Mouse (Mus musculus): ENCODE measurements around the gene Ublcp1. TPM values are rescaled to one million over a fixed set of nuclear protein-coding genes. Genes with fewer than 3 reads are reported as not detected.
"Not testable (repeated sequence)": the region's sequence is repeated elsewhere in the genome, so short reads cannot be mapped to it uniquely, and the experiment has no call there.

Gene Ublcp1
- polyA plus RNA-seq, 1 experiment from 2014 or later: 73.4 TPM

DNA sequence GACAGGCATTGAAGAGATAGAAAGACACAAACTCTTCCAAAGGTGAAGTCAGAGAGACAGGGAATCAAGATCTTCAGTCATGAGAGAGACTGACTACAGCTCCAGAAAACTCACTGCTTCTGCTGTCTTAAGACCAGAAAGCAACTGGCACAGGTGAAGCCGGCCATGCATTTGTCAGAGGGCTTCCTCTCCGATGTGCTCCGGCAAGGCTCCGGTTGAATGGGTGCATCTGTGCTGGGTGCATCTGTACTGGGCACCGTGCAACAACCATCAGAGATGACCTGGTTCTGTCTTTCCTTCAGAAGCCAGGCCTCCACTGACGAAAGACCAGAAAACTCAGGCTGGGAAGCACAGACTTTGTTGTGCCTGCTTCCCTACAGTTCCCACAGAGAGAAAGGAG is 9.9 kb upstream of the Ublcp1 start:
- Histone ChIP-seq H3K27ac (no peak overlapping the region), H3K36me3 (no peaks in the 10 kb centered on the region), H3K4me1 (no peaks in the 10 kb centered on the region), H3K4me2 (replicated peaks) (no peak overlapping the region), H3K27me3 (no peaks in the 10 kb centered on the region), H3K9me3 (no peaks in the 10 kb centered on the region), H3K4me3 (no peak overlapping the region), H3K9ac (no peak overlapping the region)
- 89% methylated on average over 6 of the region's 6 CpGs for WGBS
- no peak for ATAC-seq (ENCODE audit: insufficient number of reproducible peaks, insufficient read depth, low FRiP score, low TSS enrichment)

DNA sequence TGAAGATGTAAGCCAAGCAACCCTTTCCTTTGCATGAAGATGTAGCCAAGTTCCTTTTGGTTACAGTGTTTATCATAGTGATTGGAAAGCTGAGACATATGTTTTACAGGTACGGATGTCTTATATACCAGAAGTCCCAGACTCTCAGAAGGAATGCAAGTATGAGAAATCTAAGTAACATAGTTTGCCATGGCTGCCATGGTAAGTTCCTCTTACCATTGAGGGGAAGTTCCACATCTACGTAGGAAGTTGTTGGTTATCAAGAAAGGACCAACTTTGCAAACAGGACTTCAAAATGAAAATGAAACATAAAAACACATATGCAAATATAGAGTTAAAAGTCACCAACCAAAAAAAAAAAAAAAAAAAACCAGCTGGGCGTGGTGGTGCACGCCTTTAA is 8.1 kb upstream of the Ublcp1 start:
- Histone ChIP-seq H3K27ac (no peak overlapping the region), H3K4me2 (replicated peaks) (no peak overlapping the region), H3K4me1 (no peaks in the 10 kb centered on the region), H3K4me3 (no peak overlapping the region), H3K9me3 (no peaks in the 10 kb centered on the region), H3K27me3 (no peaks in the 10 kb centered on the region), H3K36me3 (no peaks in the 10 kb centered on the region), H3K9ac (no peak overlapping the region)
- WGBS: 92% methylated on average over 4 of the region's 4 CpGs
- ATAC-seq (ENCODE audit: insufficient number of reproducible peaks, insufficient read depth, low FRiP score, low TSS enrichment): no peak

DNA sequence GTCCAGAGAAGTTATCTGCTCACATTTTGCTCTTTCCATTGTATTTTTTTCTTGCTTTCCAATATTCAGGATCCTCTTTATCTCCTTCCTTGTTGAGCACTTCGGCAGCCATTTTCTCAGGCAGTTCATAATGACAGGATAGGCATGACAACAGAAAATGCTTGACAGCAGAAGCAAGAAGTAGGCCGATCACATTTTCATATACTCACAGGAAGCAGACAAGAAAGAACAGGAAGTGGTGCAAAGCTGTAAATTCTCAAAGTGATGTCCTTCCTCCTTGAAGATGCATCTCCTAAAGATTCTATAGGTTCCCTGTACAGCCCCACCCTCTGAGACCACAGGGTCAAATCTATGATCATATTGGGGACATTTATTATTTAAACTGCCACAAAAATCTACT is 6.1 kb upstream of the Ublcp1 start:
- no peaks in the 10 kb centered on the region for H3K9me3 ChIP-seq
- peaks cover 4% of the 10 kb centered on the region for H3K4me1 ChIP-seq
- H3K27me3 ChIP-seq: no peaks in the 10 kb centered on the region
- H3K9ac ChIP-seq: no peak overlapping the region
- no peaks in the 10 kb centered on the region for H3K36me3 ChIP-seq
- no peak for ATAC-seq (ENCODE audit: insufficient number of reproducible peaks, insufficient read depth, low FRiP score, low TSS enrichment)
- no peak overlapping the region for H3K27ac ChIP-seq
- H3K4me2 ChIP-seq (replicated peaks): no peak overlapping the region
- no peak overlapping the region for H3K4me3 ChIP-seq
- WGBS: 88% methylated on average over 2 of the region's 2 CpGs

DNA sequence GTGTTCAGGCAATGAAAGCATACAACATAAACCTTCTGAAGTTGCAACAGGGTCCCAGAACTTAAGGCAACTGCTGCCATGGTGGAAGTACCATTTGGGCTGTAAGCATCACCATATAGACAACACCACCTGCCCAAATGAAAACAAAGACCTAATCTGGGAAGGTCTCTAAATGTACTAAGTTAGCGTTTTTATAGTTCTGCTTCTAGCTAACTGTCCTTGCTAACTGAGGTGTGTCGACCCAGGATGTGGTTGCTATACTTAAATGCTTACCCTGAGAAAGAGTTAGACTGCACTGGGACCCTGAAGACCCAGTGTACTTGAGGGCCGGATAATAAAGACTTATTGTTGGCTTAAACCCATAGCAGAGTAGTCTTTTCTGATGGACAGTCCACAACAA is 5.2 kb upstream of the Ublcp1 start:
- no peak for ATAC-seq (ENCODE audit: insufficient number of reproducible peaks, insufficient read depth, low FRiP score, low TSS enrichment)

DNA sequence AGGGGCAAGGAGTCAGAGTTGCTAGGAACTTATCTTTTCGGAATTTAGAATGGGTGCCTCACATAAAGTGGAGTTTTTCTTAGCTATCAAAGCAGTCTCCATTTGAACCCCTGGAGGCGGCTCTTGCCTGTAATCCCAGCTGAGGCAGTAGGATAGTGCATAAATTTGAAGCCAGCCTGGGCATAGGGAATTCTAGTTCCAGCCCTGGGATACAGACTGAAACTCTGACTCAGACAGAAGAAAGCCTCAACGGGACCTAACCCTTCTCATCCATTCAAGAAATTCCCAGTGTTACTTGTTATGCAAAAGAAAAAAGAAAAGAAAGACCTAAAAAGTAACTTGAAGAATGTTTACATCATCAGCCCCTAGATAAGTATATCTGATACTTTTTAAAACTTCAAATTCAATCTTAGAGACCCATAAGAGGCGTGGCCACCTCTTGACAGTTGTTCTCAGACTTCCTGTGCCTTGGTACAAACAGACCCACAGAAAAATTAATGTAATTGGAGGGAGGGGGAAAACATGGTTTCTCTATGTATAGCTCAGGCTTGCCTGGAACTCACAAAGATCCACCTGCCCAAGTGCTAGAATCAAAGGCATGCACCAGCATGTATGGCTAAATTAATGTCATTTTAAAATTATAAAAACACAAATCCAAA is 1.2 kb upstream of the Ublcp1 start:
- Histone ChIP-seq H3K4me2 (replicated peaks) (peak overlapping the region; percentile 82), H3K4me1 (peaks cover 10% of the 10 kb centered on the region), H3K27me3 (no peaks in the 10 kb centered on the region), H3K27ac (peak overlapping the region; percentile 81), H3K9ac (peak overlapping the region; percentile 71; the same call in 1 of the 2 replicates), H3K36me3 (no peaks in the 10 kb centered on the region), H3K9me3 (no peaks in the 10 kb centered on the region), H3K4me3 (peak overlapping the region; percentile 78)
- no peak for ATAC-seq (ENCODE audit: insufficient number of reproducible peaks, insufficient read depth, low FRiP score, low TSS enrichment)
- WGBS: 18% methylated on average over 4 of the region's 4 CpGs

More for the DNA sequence above, 5.2 kb upstream of the Ublcp1 start:
- Histone ChIP-seq H3K9me3 (no peaks in the 10 kb centered on the region), H3K36me3 (no peaks in the 10 kb centered on the region), H3K4me1 (peaks cover 7% of the 10 kb centered on the region), H3K27me3 (no peaks in the 10 kb centered on the region), H3K27ac (no peak overlapping the region), H3K4me2 (replicated peaks) (no peak overlapping the region), H3K4me3 (no peak overlapping the region), H3K9ac (no peak overlapping the region)
- 70% methylated on average over 3 of the region's 3 CpGs for WGBS

DNA sequence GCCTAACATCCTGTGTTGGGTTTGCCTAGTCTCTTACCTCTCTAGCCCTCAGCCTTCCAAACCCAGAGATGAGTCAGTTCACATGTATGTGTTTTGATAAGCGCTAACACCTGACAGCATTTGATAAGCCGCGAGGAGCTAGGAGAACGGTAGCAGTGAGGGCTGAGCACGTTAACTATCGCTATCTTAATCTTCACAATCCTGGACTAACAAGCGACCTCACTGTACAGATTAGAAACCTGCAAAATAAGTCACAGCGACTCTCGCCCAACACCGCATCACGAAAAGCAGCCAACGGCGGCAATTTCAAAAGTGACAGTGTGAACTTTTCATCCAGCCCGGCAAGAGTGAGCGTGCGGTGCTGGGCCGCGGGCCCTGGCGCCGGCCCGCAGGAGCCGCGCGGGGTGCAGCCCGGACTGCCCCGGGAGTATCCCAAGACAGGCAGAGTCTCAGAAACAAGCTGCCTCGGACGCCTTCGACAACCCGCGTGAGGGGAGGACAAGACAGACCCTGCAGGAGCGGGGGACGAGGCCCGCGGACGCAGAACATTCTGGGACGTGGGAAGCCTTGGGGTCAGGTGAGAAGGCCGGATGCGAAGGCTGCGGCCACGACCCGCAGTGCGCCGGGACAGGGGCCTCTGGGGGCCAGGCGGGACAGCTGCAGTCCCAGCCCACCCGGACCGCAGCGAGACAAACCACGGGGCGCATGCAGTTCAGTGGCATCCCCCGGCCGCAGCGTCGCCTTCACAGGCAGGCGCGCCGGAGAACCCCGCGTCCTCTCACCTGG is 459 bp downstream of the Ublcp1 start:
- peaks cover 10% of the 10 kb centered on the region for H3K4me1 ChIP-seq
- H3K27ac ChIP-seq: peak overlapping the region; percentile 81
- H3K27me3 ChIP-seq: no peaks in the 10 kb centered on the region
- peak overlapping the region; percentile 82 for H3K4me2 ChIP-seq (replicated peaks)
- peak overlapping the region; percentile 71 for H3K9ac ChIP-seq
- H3K36me3 ChIP-seq: no peaks in the 10 kb centered on the region
- no peaks in the 10 kb centered on the region for H3K9me3 ChIP-seq
- H3K4me3 ChIP-seq: peak overlapping the region; percentile 78
- peak; percentile 80 for ATAC-seq (ENCODE audit: insufficient number of reproducible peaks, insufficient read depth, low FRiP score, low TSS enrichment)
- WGBS: under 1% methylated on average over 59 of the region's 59 CpGs

DNA sequence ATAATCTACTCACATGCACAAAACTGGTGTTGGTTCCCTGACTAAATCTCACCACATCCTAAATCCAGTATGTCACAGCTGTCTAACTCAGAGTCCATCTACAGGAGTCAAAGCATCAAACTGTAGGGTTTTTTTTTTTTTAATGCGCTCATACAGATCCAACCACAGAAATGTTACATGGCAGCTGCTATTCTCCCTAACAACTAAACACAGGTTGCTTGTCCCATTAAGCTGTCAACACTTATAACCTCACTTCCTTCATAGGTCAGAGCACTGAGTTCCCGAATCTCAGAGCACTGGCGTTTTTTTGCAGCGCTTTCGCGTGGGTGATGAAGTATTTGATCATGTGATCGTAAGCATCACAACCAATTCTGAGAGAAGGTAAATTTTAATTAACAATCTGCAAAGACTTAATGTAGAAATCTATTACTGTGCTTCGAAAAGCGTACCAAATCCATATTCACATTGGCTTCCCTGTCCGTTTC is 1.9 kb downstream of the Ublcp1 start:
- 81% methylated on average over 10 of the region's 10 CpGs for WGBS
- H3K4me2 ChIP-seq (replicated peaks): no peak overlapping the region
- no peak for ATAC-seq (ENCODE audit: insufficient number of reproducible peaks, insufficient read depth, low FRiP score, low TSS enrichment)

DNA sequence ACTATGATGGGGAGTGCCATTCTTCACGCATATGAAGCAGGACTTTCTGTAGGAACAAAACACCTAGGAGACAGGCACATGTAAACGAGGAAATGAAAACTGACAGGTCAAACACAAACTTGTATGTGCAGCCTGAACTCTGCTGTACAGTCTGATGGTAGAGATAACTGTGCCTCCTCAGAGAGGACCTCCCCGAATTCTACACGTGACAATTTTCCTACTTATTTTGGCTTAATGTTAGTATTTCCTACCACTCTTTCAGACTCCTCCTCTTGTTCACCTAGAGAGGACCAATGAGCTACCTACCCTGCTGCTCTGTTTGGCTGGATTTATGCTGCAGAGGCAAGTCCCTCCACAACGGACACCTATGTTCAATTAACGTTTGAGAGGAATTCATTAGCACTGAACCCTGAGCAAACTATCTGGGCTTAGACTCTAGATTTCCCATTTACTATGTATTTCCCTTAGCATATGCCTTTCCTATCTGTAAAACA is 3.3 kb downstream of the Ublcp1 start:
- H3K9ac ChIP-seq: no peak overlapping the region
- no peak overlapping the region for H3K4me2 ChIP-seq (replicated peaks)
- no peak for ATAC-seq (ENCODE audit: insufficient number of reproducible peaks, insufficient read depth, low FRiP score, low TSS enrichment)
- peaks cover 10% of the 10 kb centered on the region for H3K4me1 ChIP-seq
- H3K27ac ChIP-seq: no peak overlapping the region
- H3K4me3 ChIP-seq: no peak overlapping the region
- H3K9me3 ChIP-seq: no peaks in the 10 kb centered on the region
- H3K27me3 ChIP-seq: no peaks in the 10 kb centered on the region
- H3K36me3 ChIP-seq: peaks cover 7% of the 10 kb centered on the region; the same call in 1 of the 2 replicates
- WGBS: 82% methylated on average over 6 of the region's 6 CpGs

More for the DNA sequence above, 1.9 kb downstream of the Ublcp1 start:
- H3K27ac ChIP-seq: no peak overlapping the region
- peaks cover 7% of the 10 kb centered on the region; the same call in 1 of the 2 replicates for H3K36me3 ChIP-seq
- H3K9ac ChIP-seq: no peak overlapping the region
- no peaks in the 10 kb centered on the region for H3K27me3 ChIP-seq
- no peak overlapping the region for H3K4me3 ChIP-seq
- H3K9me3 ChIP-seq: no peaks in the 10 kb centered on the region
- H3K4me1 ChIP-seq: peaks cover 10% of the 10 kb centered on the region

DNA sequence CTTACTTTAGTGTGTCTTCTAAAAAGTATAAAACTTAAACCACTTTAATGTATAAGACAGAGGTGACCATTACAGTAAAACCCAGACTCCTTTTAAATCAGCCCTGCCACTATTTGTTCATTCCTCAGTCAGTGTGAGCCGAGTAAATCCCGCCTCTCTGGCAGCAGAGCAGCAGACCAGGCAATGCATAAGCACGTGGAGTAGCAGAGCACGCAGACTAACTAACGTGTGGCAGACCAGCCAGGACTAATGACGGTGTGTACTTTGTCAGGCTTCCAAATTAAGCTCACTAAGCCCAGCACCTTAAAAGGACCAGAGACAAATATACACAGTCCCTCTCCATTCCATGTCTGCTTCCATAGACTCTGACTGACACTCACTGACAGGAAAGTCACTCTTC is 8.8 kb downstream of the Ublcp1 start:
- peaks cover 31% of the 10 kb centered on the region for H3K36me3 ChIP-seq
- no peak for ATAC-seq (ENCODE audit: insufficient number of reproducible peaks, insufficient read depth, low FRiP score, low TSS enrichment)
- WGBS: 83% methylated on average over 6 of the region's 6 CpGs
- no peaks in the 10 kb centered on the region for H3K9me3 ChIP-seq
- H3K4me1 ChIP-seq: no peaks in the 10 kb centered on the region
- no peak overlapping the region for H3K9ac ChIP-seq
- no peaks in the 10 kb centered on the region for H3K27me3 ChIP-seq
- H3K27ac ChIP-seq: no peak overlapping the region
- no peak overlapping the region for H3K4me2 ChIP-seq (replicated peaks)
- no peak overlapping the region for H3K4me3 ChIP-seq

DNA sequence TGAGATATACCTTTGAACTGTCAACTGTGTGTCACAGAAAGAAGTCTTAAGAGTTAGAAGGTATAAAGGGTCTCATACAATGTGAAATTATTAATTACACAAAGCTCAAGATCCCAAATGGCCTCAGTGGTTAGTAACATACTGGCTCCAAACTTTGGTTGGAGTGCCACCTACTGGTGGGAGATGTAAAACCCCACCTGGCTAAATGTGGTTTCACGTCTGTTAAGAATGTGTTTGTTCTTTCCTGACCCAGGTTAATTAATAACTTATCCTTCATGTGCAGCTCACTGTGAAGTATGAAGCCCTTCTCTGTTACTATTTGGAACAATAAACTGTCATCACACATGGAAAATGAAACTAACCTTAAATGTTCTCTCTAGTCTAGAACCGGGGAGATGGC is 16.9 kb downstream of the Ublcp1 start:
- no peak for ATAC-seq (ENCODE audit: insufficient number of reproducible peaks, insufficient read depth, low FRiP score, low TSS enrichment)
- no peaks in the 10 kb centered on the region for H3K27me3 ChIP-seq

DNA sequence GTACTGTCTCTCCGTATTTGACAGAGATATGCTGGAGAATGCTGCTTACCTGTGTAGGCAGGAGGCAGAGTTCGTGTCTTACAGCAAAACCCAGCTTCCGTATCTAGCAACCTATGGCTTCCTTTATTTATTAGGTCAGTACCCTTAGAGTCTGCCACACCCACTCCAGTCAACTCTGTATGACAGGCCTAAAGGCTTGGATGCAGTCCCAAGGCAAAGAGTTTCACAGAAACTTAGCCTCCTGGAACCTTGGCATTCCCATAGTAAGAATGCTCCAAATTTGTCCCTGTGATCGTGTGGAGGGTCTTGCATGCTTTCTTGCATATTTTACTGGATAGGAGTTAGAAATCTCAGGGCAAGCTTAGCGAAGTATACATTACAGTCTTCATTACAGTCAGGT is 18.3 kb downstream of the Ublcp1 start:
- H3K4me1 ChIP-seq; H3K4me2 ChIP-seq (replicated peaks); ATAC-seq (ENCODE audit: insufficient number of reproducible peaks, insufficient read depth, low FRiP score, low TSS enrichment); H3K4me3 ChIP-seq; H3K9ac ChIP-seq; H3K9me3 ChIP-seq; H3K27ac ChIP-seq; H3K27me3 ChIP-seq: not testable (repeated sequence)
- 89% methylated on average over 5 of the region's 5 CpGs for WGBS
- H3K36me3 ChIP-seq: peaks cover 10% of the 10 kb centered on the region

More for the DNA sequence above, 16.9 kb downstream of the Ublcp1 start:
- Histone ChIP-seq H3K36me3 (peaks cover 14% of the 10 kb centered on the region), H3K9ac (no peak overlapping the region), H3K4me3 (no peak overlapping the region), H3K4me2 (replicated peaks) (no peak overlapping the region), H3K4me1 (no peaks in the 10 kb centered on the region), H3K27ac (no peak overlapping the region), H3K9me3 (no peaks in the 10 kb centered on the region)
- 64% methylated on average over 2 of the region's 2 CpGs for WGBS

DNA sequence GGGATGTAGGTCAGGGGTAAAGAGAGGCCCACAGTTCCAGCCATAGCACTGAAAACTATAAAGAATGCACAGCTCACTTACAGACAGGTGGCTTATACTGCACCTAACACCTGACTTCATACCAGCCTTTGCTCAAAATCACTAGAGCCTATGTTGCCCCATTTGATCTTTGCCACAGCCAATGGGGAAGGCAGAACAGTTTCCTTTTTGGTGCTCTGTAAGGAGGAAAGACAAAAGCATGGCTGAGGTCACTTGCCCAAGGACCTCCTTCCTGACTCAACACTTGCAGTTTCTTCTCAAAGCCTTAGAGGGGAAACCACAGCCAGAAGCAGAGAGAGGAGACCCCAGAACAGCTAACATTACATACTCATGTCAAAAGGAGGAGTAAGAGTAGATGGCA is 19.3 kb downstream of the Ublcp1 start:
- ATAC-seq (ENCODE audit: insufficient number of reproducible peaks, insufficient read depth, low FRiP score, low TSS enrichment): no peak
- no peaks in the 10 kb centered on the region for H3K9me3 ChIP-seq
- H3K4me1 ChIP-seq: no peaks in the 10 kb centered on the region
- H3K4me2 ChIP-seq (replicated peaks): no peak overlapping the region
- H3K36me3 ChIP-seq: peaks cover 3% of the 10 kb centered on the region; the same call in 1 of the 2 replicates
- no peak overlapping the region for H3K4me3 ChIP-seq
- no peaks in the 10 kb centered on the region for H3K27me3 ChIP-seq
- H3K9ac ChIP-seq: no peak overlapping the region
- H3K27ac ChIP-seq: no peak overlapping the region

All from embryonic facial prominence, embryonic 12.5 days (tissue).